Mouse (Mus musculus): Measurements from ENCODE around the gene Slc7a4. TPM values are rescaled to one million over a fixed set of nuclear protein-coding genes. Genes with fewer than 3 reads are reported as not detected.
"Not testable (repeated sequence)": the region's sequence is repeated elsewhere in the genome, so short reads cannot be mapped to it uniquely, and the experiment has no call there.

The Slc7a4 gene
- polyA plus RNA-seq, 1 experiment from 2014 or later, result 1.9 TPM

DNA sequence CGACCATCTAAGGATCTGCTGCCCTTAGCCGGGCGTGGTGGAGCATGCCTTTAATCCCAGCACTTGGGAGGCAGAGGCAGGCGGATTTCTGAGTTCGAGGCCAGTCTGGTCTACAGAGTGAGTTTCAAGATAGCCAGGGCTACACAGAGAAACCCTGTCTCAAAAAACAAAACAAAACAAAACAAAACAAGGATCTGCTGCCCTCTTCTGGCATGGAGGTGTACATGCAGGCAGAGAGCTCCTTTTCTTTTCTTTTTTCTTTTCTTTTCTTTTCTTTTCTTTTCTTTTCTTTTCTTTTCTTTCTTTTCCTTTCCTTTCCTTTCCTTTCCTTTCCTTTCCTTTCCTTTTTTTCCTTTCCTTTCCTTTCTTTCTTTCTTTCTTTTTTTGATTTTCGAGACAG lies 31.7 kb upstream of the Slc7a4 start:
- H3K9ac ChIP-seq (ENCODE audit: low read depth, low read length); H3K27me3 ChIP-seq (ENCODE audit: control insufficient read depth, insufficient read depth, low read length); H3K27ac ChIP-seq (ENCODE audit: low read depth, low read length); H3K4me3 ChIP-seq (ENCODE audit: low read depth, low read length); H3K4me1 ChIP-seq (replicated peaks; ENCODE audit: control insufficient read depth, insufficient read depth, low read length); H3K36me3 ChIP-seq (ENCODE audit: control insufficient read depth, insufficient read depth, low read length); H3K4me2 ChIP-seq (replicated peaks; ENCODE audit: low read depth, low read length); H3K9me3 ChIP-seq (ENCODE audit: control insufficient read depth, low read length); ATAC-seq (ENCODE audit: low FRiP score): not testable (repeated sequence)
- peak; percentile 34 for DNase-seq (ENCODE audit: low spot score)
- WGBS, result 94% methylated on average over 6 of the region's 6 CpGs

- Histone ChIP-seq H3K9ac (ENCODE audit: low read depth, low read length) (no peak overlapping the region), H3K27ac (ENCODE audit: low read depth, low read length) (no peak overlapping the region), H3K9me3 (ENCODE audit: control insufficient read depth, low read length) (no peaks in the 10 kb centered on the region), H3K4me3 (ENCODE audit: low read depth, low read length) (no peak overlapping the region), H3K4me1 (replicated peaks; ENCODE audit: control insufficient read depth, insufficient read depth, low read length) (no peaks in the 10 kb centered on the region), H3K27me3 (ENCODE audit: control insufficient read depth, insufficient read depth, low read length) (no peaks in the 10 kb centered on the region), H3K36me3 (ENCODE audit: control insufficient read depth, insufficient read depth, low read length) (no peaks in the 10 kb centered on the region), H3K4me2 (replicated peaks; ENCODE audit: low read depth, low read length) (no peak overlapping the region)
- DNase-seq (ENCODE audit: low spot score) (no peak), ATAC-seq (ENCODE audit: low FRiP score) (no peak)
- 80% methylated on average over 4 of the region's 4 CpGs for WGBS
These were observed 28.4 kb upstream of the Slc7a4 start for GRCm38 (mm10) chr16:17611383-17611782.

- no peak overlapping the region for H3K4me3 ChIP-seq (ENCODE audit: low read depth, low read length)
- no peak overlapping the region for H3K9ac ChIP-seq (ENCODE audit: low read depth, low read length)
- H3K36me3 ChIP-seq (ENCODE audit: control insufficient read depth, insufficient read depth, low read length), result no peaks in the 10 kb centered on the region
- H3K27me3 ChIP-seq (ENCODE audit: control insufficient read depth, insufficient read depth, low read length), result no peaks in the 10 kb centered on the region
- DNase-seq (ENCODE audit: low spot score) (no peak), ATAC-seq (ENCODE audit: low FRiP score) (no peak)
- no peak overlapping the region for H3K27ac ChIP-seq (ENCODE audit: low read depth, low read length)
- WGBS, result 77% methylated on average over 5 of the region's 5 CpGs
- no peaks in the 10 kb centered on the region for H3K4me1 ChIP-seq (replicated peaks; ENCODE audit: control insufficient read depth, insufficient read depth, low read length)
- H3K9me3 ChIP-seq (ENCODE audit: control insufficient read depth, low read length), result no peaks in the 10 kb centered on the region
- no peak overlapping the region for H3K4me2 ChIP-seq (replicated peaks; ENCODE audit: low read depth, low read length)
These were observed 22.7 kb upstream of the Slc7a4 start for GRCm38 (mm10) chr16:17605684-17606083.

GRCm38 (mm10) chr16:17604941-17605340 lies 21.9 kb upstream of the Slc7a4 start:
- Histone ChIP-seq H3K9me3 (ENCODE audit: control insufficient read depth, low read length) (no peaks in the 10 kb centered on the region), H3K4me3 (ENCODE audit: low read depth, low read length) (no peak overlapping the region), H3K27me3 (ENCODE audit: control insufficient read depth, insufficient read depth, low read length) (no peaks in the 10 kb centered on the region), H3K4me2 (replicated peaks; ENCODE audit: low read depth, low read length) (no peak overlapping the region), H3K9ac (ENCODE audit: low read depth, low read length) (no peak overlapping the region), H3K27ac (ENCODE audit: low read depth, low read length) (no peak overlapping the region), H3K4me1 (replicated peaks; ENCODE audit: control insufficient read depth, insufficient read depth, low read length) (no peaks in the 10 kb centered on the region), H3K36me3 (ENCODE audit: control insufficient read depth, insufficient read depth, low read length) (no peaks in the 10 kb centered on the region)
- no peak for ATAC-seq (ENCODE audit: low FRiP score)
- no peak for DNase-seq (ENCODE audit: low spot score)
- 60% methylated on average over 4 of the region's 4 CpGs for WGBS

GRCm38 (mm10) chr16:17600944-17601562 lies 18.0 kb upstream of the Slc7a4 start:
- Histone ChIP-seq H3K4me2 (replicated peaks; ENCODE audit: low read depth, low read length) (no peak overlapping the region), H3K36me3 (ENCODE audit: control insufficient read depth, insufficient read depth, low read length) (no peaks in the 10 kb centered on the region), H3K9ac (ENCODE audit: low read depth, low read length) (no peak overlapping the region), H3K4me3 (ENCODE audit: low read depth, low read length) (no peak overlapping the region), H3K27ac (ENCODE audit: low read depth, low read length) (no peak overlapping the region), H3K9me3 (ENCODE audit: control insufficient read depth, low read length) (no peaks in the 10 kb centered on the region), H3K27me3 (ENCODE audit: control insufficient read depth, insufficient read depth, low read length) (no peaks in the 10 kb centered on the region), H3K4me1 (replicated peaks; ENCODE audit: control insufficient read depth, insufficient read depth, low read length) (no peaks in the 10 kb centered on the region)
- ATAC-seq (ENCODE audit: low FRiP score) (no peak), DNase-seq (ENCODE audit: low spot score) (no peak)
- WGBS, result 72% methylated on average over 3 of the region's 3 CpGs

DNA sequence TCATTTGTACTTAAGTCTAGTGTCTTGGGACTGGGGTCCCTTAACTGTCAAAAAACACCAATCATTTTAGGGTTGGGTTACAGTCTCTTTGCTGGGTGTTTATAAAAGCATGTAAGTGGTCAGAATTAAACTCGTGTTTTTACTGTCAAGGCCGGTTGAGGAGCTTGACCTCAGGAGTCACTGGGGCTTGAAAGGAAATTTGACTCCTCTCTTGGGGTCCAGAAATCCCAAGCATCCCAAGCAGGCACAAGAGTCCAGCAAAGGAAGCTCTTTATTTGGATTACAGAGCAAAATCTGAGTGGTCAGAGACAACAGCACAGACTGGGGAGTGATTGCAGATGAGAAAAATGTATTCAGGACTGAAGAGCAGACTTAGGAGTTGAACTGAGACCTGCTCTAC lies 7.7 kb upstream of the Slc7a4 start:
- 40% methylated on average over 2 of the region's 2 CpGs for WGBS
- DNase-seq (ENCODE audit: low spot score), result no peak
- no peaks in the 10 kb centered on the region for H3K27me3 ChIP-seq (ENCODE audit: control insufficient read depth, insufficient read depth, low read length)

DNA sequence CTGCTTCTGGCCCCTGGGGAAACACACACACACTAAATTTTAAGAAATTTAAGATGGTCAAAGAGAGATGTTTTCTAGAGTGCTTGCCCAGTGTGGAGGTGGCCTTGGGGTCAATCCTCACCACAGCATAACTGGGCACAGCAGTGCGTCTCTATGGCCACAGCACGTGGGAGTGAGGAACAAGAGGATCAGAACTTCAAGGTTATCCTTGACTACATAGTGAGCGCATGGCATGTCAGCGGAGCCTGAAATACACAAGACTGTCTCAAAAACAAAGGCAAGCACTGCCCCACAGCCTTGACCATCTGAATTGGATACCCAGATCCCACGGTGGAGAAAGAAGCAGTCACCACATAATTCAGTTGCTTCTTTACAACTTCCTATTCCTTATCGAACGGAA lies 1.5 kb upstream of the Slc7a4 start:
- no peak overlapping the region for H3K27ac ChIP-seq (ENCODE audit: low read depth, low read length)
- DNase-seq (ENCODE audit: low spot score) (no peak), ATAC-seq (ENCODE audit: low FRiP score) (no peak)
- no peaks in the 10 kb centered on the region for H3K4me1 ChIP-seq (replicated peaks; ENCODE audit: control insufficient read depth, insufficient read depth, low read length)
- no peaks in the 10 kb centered on the region for H3K27me3 ChIP-seq (ENCODE audit: control insufficient read depth, insufficient read depth, low read length)
- no peaks in the 10 kb centered on the region for H3K9me3 ChIP-seq (ENCODE audit: control insufficient read depth, low read length)
- no peaks in the 10 kb centered on the region for H3K36me3 ChIP-seq (ENCODE audit: control insufficient read depth, insufficient read depth, low read length)
- WGBS, result 83% methylated on average over 7 of the region's 7 CpGs
- no peak overlapping the region for H3K9ac ChIP-seq (ENCODE audit: low read depth, low read length)
- H3K4me3 ChIP-seq (ENCODE audit: low read depth, low read length), result no peak overlapping the region
- H3K4me2 ChIP-seq (replicated peaks; ENCODE audit: low read depth, low read length), result no peak overlapping the region

More for the DNA sequence above, 7.7 kb upstream of the Slc7a4 start:
- no peak overlapping the region for H3K4me2 ChIP-seq (replicated peaks; ENCODE audit: low read depth, low read length)
- H3K9ac ChIP-seq (ENCODE audit: low read depth, low read length), result no peak overlapping the region
- no peaks in the 10 kb centered on the region for H3K4me1 ChIP-seq (replicated peaks; ENCODE audit: control insufficient read depth, insufficient read depth, low read length)
- no peaks in the 10 kb centered on the region for H3K9me3 ChIP-seq (ENCODE audit: control insufficient read depth, low read length)
- no peaks in the 10 kb centered on the region for H3K36me3 ChIP-seq (ENCODE audit: control insufficient read depth, insufficient read depth, low read length)
- H3K27ac ChIP-seq (ENCODE audit: low read depth, low read length), result no peak overlapping the region
- no peak for ATAC-seq (ENCODE audit: low FRiP score)
- no peak overlapping the region for H3K4me3 ChIP-seq (ENCODE audit: low read depth, low read length)

DNA sequence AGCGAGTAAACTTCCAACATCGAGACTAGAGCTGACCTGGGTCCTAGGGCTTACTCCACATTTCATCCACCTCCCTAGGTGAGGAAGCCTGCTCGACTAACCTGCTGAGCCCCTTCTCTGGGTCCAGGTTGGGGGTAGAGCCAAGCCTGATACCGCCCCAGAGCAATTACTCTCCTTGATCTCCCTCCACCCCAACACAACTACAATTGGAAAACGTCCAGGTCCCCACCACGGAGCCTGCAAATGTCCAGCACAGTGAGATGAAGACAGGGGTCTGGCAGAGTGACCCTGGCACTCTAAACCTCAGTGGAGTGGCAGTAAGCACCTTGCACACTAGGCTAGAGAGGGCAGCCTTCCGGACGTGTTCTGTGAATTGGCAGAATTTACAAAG lies 6.2 kb downstream of the Slc7a4 start:
- H3K27ac ChIP-seq (ENCODE audit: low read depth, low read length), result no peak overlapping the region
- H3K4me1 ChIP-seq (replicated peaks; ENCODE audit: control insufficient read depth, insufficient read depth, low read length), result no peaks in the 10 kb centered on the region
- DNase-seq (ENCODE audit: low spot score), result no peak
- peak overlapping the region; percentile 68 for H3K4me2 ChIP-seq (replicated peaks; ENCODE audit: low read depth, low read length)
- H3K4me3 ChIP-seq (ENCODE audit: low read depth, low read length), result peak overlapping the region; percentile 36; the same call in 1 of the 2 replicates
- 21% methylated on average over 8 of the region's 8 CpGs for WGBS
- peaks cover 21% of the 10 kb centered on the region; the same call in 1 of the 2 replicates for H3K27me3 ChIP-seq (ENCODE audit: control insufficient read depth, insufficient read depth, low read length)
- H3K9ac ChIP-seq (ENCODE audit: low read depth, low read length), result peak overlapping the region; percentile 59; the same call in 1 of the 2 replicates
- ATAC-seq (ENCODE audit: low FRiP score), result no peak; the same call in 1 of the 2 replicates
- no peaks in the 10 kb centered on the region for H3K36me3 ChIP-seq (ENCODE audit: control insufficient read depth, insufficient read depth, low read length)
- no peaks in the 10 kb centered on the region for H3K9me3 ChIP-seq (ENCODE audit: control insufficient read depth, low read length)
